Mouse (Mus musculus) urinary bladder, postnatal 10 days (tissue): Measurements from ENCODE around the gene Adam1a.

Experiments used
- DNase-seq: peaks from one replicate; pipeline ENCODE4 v3.0.0; 2022; ENCODE audit warnings: low spot score

Gene Adam1a

GRCm38 (mm10) chr5:121544910-121545792 is at the start of gene Adam1a, which contains the start of gene Gm42878:
TSS of gene Adam1a (minus strand) at chr5:121545482.
TSS of gene Gm42878 (minus strand) at chr5:121545482.
- no peak for DNase-seq

- no peak for DNase-seq
Observed at GRCm38 (mm10) chr5:121594714-121595313, 49.5 kb upstream of the Adam1a start.

- peak; percentile 55 for DNase-seq
Observed at GRCm38 (mm10) chr5:121593451-121594401, 48.4 kb upstream of the Adam1a start, which contains the start of gene Aldh2. TSS of gene Aldh2 (minus strand) at chr5:121593824.

- DNase-seq = no peak
Observed at GRCm38 (mm10) chr5:121592816-121593407, 47.6 kb upstream of the Adam1a start.

GRCm38 (mm10) chr5:121592064-121592815 is 47.0 kb upstream of the Adam1a start:
- DNase-seq = no peak

- DNase-seq = no peak
Observed at GRCm38 (mm10) chr5:121591417-121592063, 46.3 kb upstream of the Adam1a start.

- DNase-seq = no peak
Observed at GRCm38 (mm10) chr5:121589928-121590327, 44.6 kb upstream of the Adam1a start.

GRCm38 (mm10) chr5:121586400-121587039 is 41.2 kb upstream of the Adam1a start:
- DNase-seq = no peak

GRCm38 (mm10) chr5:121585699-121586098 is 40.4 kb upstream of the Adam1a start:
- DNase-seq = no peak

- no peak for DNase-seq
Observed at GRCm38 (mm10) chr5:121585005-121585404, 39.7 kb upstream of the Adam1a start.

GRCm38 (mm10) chr5:121583765-121584501 is 38.7 kb upstream of the Adam1a start:
- peak; percentile 67 for DNase-seq

GRCm38 (mm10) chr5:121581945-121582344 is 36.7 kb upstream of the Adam1a start:
- DNase-seq = no peak

- DNase-seq = no peak
Observed at GRCm38 (mm10) chr5:121576927-121577488, 31.7 kb upstream of the Adam1a start.

GRCm38 (mm10) chr5:121575867-121576266 is 30.6 kb upstream of the Adam1a start:
- no peak for DNase-seq

GRCm38 (mm10) chr5:121574145-121574544 is 28.9 kb upstream of the Adam1a start:
- no peak for DNase-seq

- no peak for DNase-seq
Observed at GRCm38 (mm10) chr5:121570787-121571186, 25.5 kb upstream of the Adam1a start.

GRCm38 (mm10) chr5:121569881-121570420 is 24.7 kb upstream of the Adam1a start:
- DNase-seq = no peak

GRCm38 (mm10) chr5:121566035-121566681 is 20.9 kb upstream of the Adam1a start:
- DNase-seq = no peak
